Mouse (Mus musculus): Measurements from ENCODE around the gene Stab1.

GRCm38 (mm10) chr14:31137281-31137595, 31.2 kb downstream of the Stab1 start:
- no peak for TF ChIP-seq POLR2A (IDR thresholded peaks at IDR 0.05; ENCODE audit: borderline replicate concordance, extremely low read depth, low read depth, low read length)
- no peak for TF ChIP-seq CTCF (IDR thresholded peaks at IDR 0.05; ENCODE audit: insufficient read depth, low read length)

Data from lung, adult 2 months (tissue).